ENCODE assay signal across 7 mouse cellular contexts in genomic region chr8:123332262-123333090, GRCm38 (mm10). TPM values are rescaled to one million over a fixed set of nuclear protein-coding genes. Genes with fewer than 3 reads are reported as not detected.
DNase-seq lines count a peak whose midpoint lies in the region; ATAC-seq lines count a peak whose summit lies in the region.

Gene Spire2 (plus strand): TSS chr8:123332713.

- H3K9me3 ChIP-seq in intestine, embryonic 15.5 days, result no peaks in the 10 kb centered on the region
- H3K9me3 ChIP-seq in midbrain, embryonic 12.5 days, result no peaks in the 10 kb centered on the region

- peak within 1 kb of the TSS; percentile 94 for H3K4me2 ChIP-seq in intestine, embryonic 15.5 days (replicated peaks)
- H3K4me2 ChIP-seq in midbrain, embryonic 12.5 days (replicated peaks), result peak within 1 kb of the TSS; percentile 78

- H3K9ac ChIP-seq in intestine, embryonic 15.5 days, result peak within 1 kb of the TSS; percentile 38
- H3K9ac ChIP-seq in midbrain, embryonic 12.5 days (replicated peaks), result peak within 1 kb of the TSS; percentile 88

- H3K4me3 ChIP-seq in intestine, embryonic 15.5 days (replicated peaks), result peak within 1 kb of the TSS; percentile 63
- peak within 1 kb of the TSS; percentile 86 for H3K4me3 ChIP-seq in midbrain, embryonic 12.5 days

- peaks cover 18% of the 10 kb centered on the region for H3K4me1 ChIP-seq in intestine, embryonic 15.5 days (replicated peaks)
- H3K4me1 ChIP-seq in midbrain, embryonic 12.5 days, result peaks cover 19% of the 10 kb centered on the region

- under 1% methylated on average over 83 of the region's 85 CpGs for WGBS in intestine, embryonic 15.5 days
- under 1% methylated on average over 65 of the region's 85 CpGs for WGBS in midbrain, embryonic 12.5 days

- intact Hi-C loops in left cerebral cortex, postnatal 4 days (cut with DNase I), result no loop called here

- ATAC-seq in intestine, embryonic 15.5 days, result peak; percentile 89
- ATAC-seq in midbrain, embryonic 12.5 days (ENCODE audit: low FRiP score, low read depth), result peak; percentile 88

- 0 out of 2 replicates have a peak within 1 kb of the TSS, but pooled peaks have one; percentile 2 for H3K27ac ChIP-seq in intestine, embryonic 15.5 days
- H3K27ac ChIP-seq in midbrain, embryonic 12.5 days (replicated peaks), result peak within 1 kb of the TSS; percentile 91

- 0 out of 2 replicates have a peak, but pooled peaks cover 10% of the 10 kb centered on the region for H3K27me3 ChIP-seq in intestine, embryonic 15.5 days (replicated peaks)
- peaks cover 6% of the 10 kb centered on the region; the same call in 1 of the 2 replicates for H3K27me3 ChIP-seq in midbrain, embryonic 12.5 days

- no peaks in the 10 kb centered on the region for H3K36me3 ChIP-seq in intestine, embryonic 15.5 days
- no peaks in the 10 kb centered on the region for H3K36me3 ChIP-seq in midbrain, embryonic 12.5 days

- DNase-seq in adrenal gland, adult 2 months, result peak; percentile 82
- DNase-seq in embryo, embryonic 10 days (ENCODE audit: low spot score), result peak; percentile 86
- peak; percentile 56 for DNase-seq in gastrocnemius, postnatal 25 days
- peak; percentile 93 for DNase-seq in left cerebral cortex, postnatal 4 days
- peak; percentile 64 for DNase-seq in spleen, adult 12 weeks (ENCODE audit: low spot score)

RNA-seq across cellular contexts. Expression of gene Spire2, which starts in this region (rescaled TPM):
- total RNA-seq in adrenal gland, adult 2 months (2021), result 1 to 10 TPM; 1.4 to 2.6 TPM
- polyA plus RNA-seq in adrenal gland, adult 2 months (2012; rRNA removed), result 0.93 and 3.0 TPM in 2 replicates
- total RNA-seq in gastrocnemius, postnatal 25 days (2021), result under 1 TPM; 0.19 to 0.49 TPM
- polyA plus RNA-seq in intestine, embryonic 15.5 days (2015; fragmentation: Nextera tagmentation; extraction: Ambion mirVana), result 3.9 and 4.4 TPM in 2 replicates
- total RNA-seq in left cerebral cortex, postnatal 4 days (2021), result 10 to 100 TPM; 25.4 to 27.0 TPM
- polyA plus RNA-seq in midbrain, embryonic 12.5 days (2016; fragmentation: Nextera tagmentation; extraction: Ambion mirVana), result 27.7 and 28.6 TPM in 2 replicates

Comparison
In these comparisons a context has a peak if more than half of its experiments do, and no peak if none do; other contexts are left out.
1. Peak in every context shown above with its lines: DNase-seq, ATAC-seq, H3K4me3 ChIP-seq and H3K27ac ChIP-seq.
2. RNA of gene Spire2 (total RNA-seq): 25.4 to 27.0 TPM in left cerebral cortex, postnatal 4 days; 1.4 to 2.6 TPM in adrenal gland, adult 2 months and 0.19 to 0.49 TPM in gastrocnemius, postnatal 25 days; every median in the first group is over 4 times any median in the second.
3. Peak in DNase-seq in gastrocnemius, postnatal 25 days; RNA of the gene not detected or under 1 TPM.